Mouse (Mus musculus) kidney, embryonic 16.5 days (tissue): ENCODE results near the gene Adk. TPM values are rescaled to one million over a fixed set of nuclear protein-coding genes. Genes with fewer than 3 reads are reported as not detected.
"Not testable (repeated sequence)": the region's sequence is repeated elsewhere in the genome, so short reads cannot be mapped to it uniquely, and the experiment has no call there.

ENCODE experiments used
- ATAC-seq: fragments of 200-750 bp; cut with Nextera tagmentation; 2 replicates; pipeline ENCODE4 v1.8.0; 2017; ENCODE audit warnings: moderate TSS enrichment; ENCODE audit not compliant: low FRiP score, low TSS enrichment
- H3K27ac ChIP-seq: fragments of 300-500 bp; sonication (generic); 2 replicates; pipeline ENCODE4 v1.5.1; 2014; ENCODE audit warnings: low read length
- H3K27me3 ChIP-seq: fragments of 300-500 bp; sonication (generic); 2 replicates; pipeline ENCODE4 v1.6.1; 2014; ENCODE audit warnings: low read length, control low read depth, mixed read lengths; ENCODE audit not compliant: insufficient read depth
- H3K36me3 ChIP-seq: fragments of 300-500 bp; sonication (generic); 2 replicates; pipeline ENCODE4 v1.6.1; 2014; ENCODE audit warnings: low read length, control low read depth, mixed read lengths; ENCODE audit not compliant: insufficient read depth
- H3K4me1 ChIP-seq: fragments of 300-500 bp; sonication (generic); 2 replicates; pipeline ENCODE4 v1.6.1; 2014; ENCODE audit warnings: low read length, control low read depth, mixed read lengths; ENCODE audit not compliant: insufficient read depth
- H3K4me2 ChIP-seq: fragments of 300-500 bp; sonication (generic); replicated peaks from 2 replicates; pipeline ENCODE4 v1.6.1; 2014; ENCODE audit warnings: low read depth, low read length
- H3K4me3 ChIP-seq: fragments of 300-500 bp; sonication (generic); 2 replicates; pipeline ENCODE4 v1.5.1; 2014; ENCODE audit warnings: mild to moderate bottlenecking, low read length
- H3K9ac ChIP-seq: fragments of 300-500 bp; sonication (generic); replicated peaks from 2 replicates; pipeline ENCODE4 v1.6.1; 2014; ENCODE audit warnings: low read length
- H3K9me3 ChIP-seq: fragments of 300-500 bp; sonication (generic); 2 replicates; pipeline ENCODE4 v1.6.1; 2016; ENCODE audit warnings: low read length, control low read depth
- WGBS: fragments of 180-500 bp; shearing (Covaris S2); extraction: QIAGEN DNeasy Blood & Tissue Kit; methylation state at CpG from one replicate; pipeline ENCODE4 v1.1.7; 2014; 5-methylcytosine and 5-hydroxymethylcytosine counted together
- polyA plus RNA-seq: library from polyadenylated mRNA; unstranded; fragments of >200 nt; fragmentation: Nextera tagmentation; extraction: Ambion mirVana; gene quantifications from 2 replicates; pipeline ENCODE4 v1.2.1, GENCODE M21; 2015

Adk gene
- polyA plus RNA-seq, 1 experiment from 2014 or later, result 167 TPM

GRCm38 (mm10) chr14:21488426-21489115 lies 436.2 kb downstream of the Adk start:
- WGBS, result 85% methylated on average over 8 of the region's 9 CpGs

GRCm38 (mm10) chr14:21489116-21489485 lies 436.7 kb downstream of the Adk start:
- H3K4me3 ChIP-seq, result no peak overlapping the region
- H3K27ac ChIP-seq, result no peak overlapping the region
- no peaks in the 10 kb centered on the region for H3K4me1 ChIP-seq
- H3K36me3 ChIP-seq, result no peaks in the 10 kb centered on the region
- WGBS, result 62% methylated on average over 3 of the region's 3 CpGs
- no peak overlapping the region for H3K9ac ChIP-seq
- no peaks in the 10 kb centered on the region for H3K9me3 ChIP-seq
- H3K4me2 ChIP-seq, result no peak overlapping the region
- no peaks in the 10 kb centered on the region for H3K27me3 ChIP-seq
- ATAC-seq, result no peak

More at GRCm38 (mm10) chr14:21488426-21489115, 436.2 kb downstream of the Adk start:
- not testable (repeated sequence) for H3K27me3 ChIP-seq, H3K36me3 ChIP-seq, H3K27ac ChIP-seq, H3K4me2 ChIP-seq, H3K9me3 ChIP-seq, H3K4me1 ChIP-seq, ATAC-seq, H3K4me3 ChIP-seq, H3K9ac ChIP-seq

GRCm38 (mm10) chr14:21490141-21490540 lies 437.8 kb downstream of the Adk start:
- H3K4me3 ChIP-seq, result no peak overlapping the region

More at GRCm38 (mm10) chr14:21490141-21490540, 437.8 kb downstream of the Adk start:
- no peaks in the 10 kb centered on the region for H3K27me3 ChIP-seq
- no peak for ATAC-seq
- H3K9ac ChIP-seq, result no peak overlapping the region
- H3K27ac ChIP-seq, result no peak overlapping the region
- no peak overlapping the region for H3K4me2 ChIP-seq
- no peaks in the 10 kb centered on the region for H3K4me1 ChIP-seq
- WGBS, result 44% methylated on average over 4 of the region's 4 CpGs
- H3K9me3 ChIP-seq, result no peaks in the 10 kb centered on the region
- no peaks in the 10 kb centered on the region for H3K36me3 ChIP-seq

Other genes starting within 250 kb of the Adk start
- 21.7 and 21.8 TPM in 2 replicates for gene Plau, start 215.9 kb upstream of the Adk start, polyA plus RNA-seq
- gene Vcl, start 123.2 kb upstream of the Adk start, polyA plus RNA-seq, result 54.9 and 57.7 TPM in 2 replicates
- gene Ap3m1, start 66 bp upstream of the Adk start, polyA plus RNA-seq, result 79.1 and 82.5 TPM in 2 replicates